Mouse (Mus musculus): Measurements from ENCODE around the gene Ltn1.

- TF ChIP-seq CTCF (IDR thresholded peaks at IDR 0.05; ENCODE audit: extremely low read depth, insufficient read depth, insufficient read length, insufficient replicate concordance) = no peak
- TF ChIP-seq POLR2A (IDR thresholded peaks at IDR 0.05; ENCODE audit: low read depth, low read length) = no peak
Measured at GRCm38 (mm10) chr16:87366035-87366434, 66.4 kb downstream of the Ltn1 start.

Data from spleen, adult 2 months (tissue).